Mouse (Mus musculus) neural tube, embryonic 13.5 days (tissue): ENCODE results near the gene Svs5. TPM values are rescaled to one million over a fixed set of nuclear protein-coding genes. Genes with fewer than 3 reads are reported as not detected.
"Not testable (repeated sequence)": the region's sequence is repeated elsewhere in the genome, so short reads cannot be mapped to it uniquely, and the experiment has no call there.

ENCODE experiments used
- ATAC-seq: fragments of 200-750 bp; cut with Nextera tagmentation; 2 replicates; pipeline ENCODE4 v1.8.0; 2017; ENCODE audit warnings: low read depth, mild to moderate bottlenecking, moderate TSS enrichment, moderate library complexity
- H3K27ac ChIP-seq: fragments of 300-500 bp; sonication (generic); replicated peaks from 2 replicates; pipeline ENCODE4 v1.5.1; 2015; ENCODE audit warnings: moderate library complexity, mild to moderate bottlenecking, inconsistent platforms
- H3K27me3 ChIP-seq: fragments of 300-500 bp; sonication (generic); 2 replicates; pipeline ENCODE4 v1.6.1; 2015; ENCODE audit warnings: mild to moderate bottlenecking, inconsistent platforms
- H3K36me3 ChIP-seq: fragments of 300-500 bp; sonication (generic); 2 replicates; pipeline ENCODE4 v1.6.1; 2015; ENCODE audit warnings: mild to moderate bottlenecking, inconsistent platforms
- H3K4me1 ChIP-seq: fragments of 300-500 bp; sonication (generic); replicated peaks from 2 replicates; pipeline ENCODE4 v1.6.1; 2015; ENCODE audit warnings: inconsistent platforms
- H3K4me2 ChIP-seq: fragments of 300-500 bp; sonication (generic); 2 replicates; pipeline ENCODE4 v1.6.1; 2015; ENCODE audit warnings: inconsistent platforms, mild to moderate bottlenecking, moderate library complexity
- H3K4me3 ChIP-seq: fragments of 300-500 bp; sonication (generic); 2 replicates; pipeline ENCODE4 v1.5.1; 2015; ENCODE audit warnings: mild to moderate bottlenecking, inconsistent platforms
- H3K9ac ChIP-seq: fragments of 300-500 bp; sonication (generic); 2 replicates; pipeline ENCODE4 v1.6.1; 2015; ENCODE audit warnings: moderate library complexity, mild to moderate bottlenecking, inconsistent platforms
- H3K9me3 ChIP-seq: fragments of 300-500 bp; sonication (generic); 2 replicates; pipeline ENCODE4 v1.6.1; 2016; ENCODE audit warnings: inconsistent platforms
- WGBS: fragments of 180-500 bp; shearing (Covaris S2); methylation state at CpG from one replicate; pipeline ENCODE4 v1.1.7; 2015; 5-methylcytosine and 5-hydroxymethylcytosine counted together
- polyA plus RNA-seq: library from polyadenylated mRNA; unstranded; fragments of >200 nt; fragmentation: Nextera tagmentation; extraction: Ambion mirVana; gene quantifications from 2 replicates; pipeline ENCODE4 v1.2.1, GENCODE M21; 2015

The Svs5 gene
- polyA plus RNA-seq = not detected in 2 replicates

GRCm38 (mm10) chr2:164332440-164332839, at the start of gene Svs5:
TSS of gene Svs5 (plus strand) at chr2:164332740.
- H3K9ac ChIP-seq, H3K36me3 ChIP-seq, H3K27me3 ChIP-seq, ATAC-seq, H3K27ac ChIP-seq, H3K9me3 ChIP-seq, H3K4me2 ChIP-seq, H3K4me3 ChIP-seq, H3K4me1 ChIP-seq: not testable (repeated sequence)
- 77% methylated on average over 3 of the region's 3 CpGs for WGBS

GRCm38 (mm10) chr2:164288968-164289367, 43.6 kb upstream of the Svs5 start, which contains the start of gene Svs3a:
TSS of gene Svs3a (plus strand) at chr2:164289268.
- not testable (repeated sequence) for H3K36me3 ChIP-seq, H3K4me1 ChIP-seq, H3K27ac ChIP-seq, H3K9ac ChIP-seq, ATAC-seq, H3K9me3 ChIP-seq, H3K4me3 ChIP-seq, H3K4me2 ChIP-seq, H3K27me3 ChIP-seq
- WGBS = 36% methylated on average over 1 of the region's 1 CpGs

- no peak overlapping the region for H3K4me2 ChIP-seq
- 85% methylated on average over 5 of the region's 5 CpGs for WGBS
- no peak overlapping the region for H3K4me3 ChIP-seq
- H3K9ac ChIP-seq = no peak overlapping the region
- H3K9me3 ChIP-seq = no peaks in the 10 kb centered on the region
- no peak for ATAC-seq
- no peaks in the 10 kb centered on the region for H3K27me3 ChIP-seq
- no peaks in the 10 kb centered on the region for H3K4me1 ChIP-seq
- H3K27ac ChIP-seq = no peak overlapping the region
- H3K36me3 ChIP-seq = no peaks in the 10 kb centered on the region
Observed at GRCm38 (mm10) chr2:164312599-164312998, 19.9 kb upstream of the Svs5 start.

- H3K4me2 ChIP-seq, H3K27ac ChIP-seq, H3K36me3 ChIP-seq, H3K4me3 ChIP-seq, H3K9me3 ChIP-seq, H3K27me3 ChIP-seq, H3K9ac ChIP-seq, ATAC-seq, H3K4me1 ChIP-seq: not testable (repeated sequence)
Observed at GRCm38 (mm10) chr2:164315460-164315859, 17.1 kb upstream of the Svs5 start.

- not testable (repeated sequence) for H3K27ac ChIP-seq, H3K4me1 ChIP-seq, H3K4me3 ChIP-seq, H3K4me2 ChIP-seq, H3K27me3 ChIP-seq, H3K9ac ChIP-seq, H3K36me3 ChIP-seq, ATAC-seq, H3K9me3 ChIP-seq
- WGBS = 88% methylated on average over 1 of the region's 1 CpGs
Observed at GRCm38 (mm10) chr2:164316451-164316850, 16.1 kb upstream of the Svs5 start, which contains the start of gene Svs6. TSS of gene Svs6 (plus strand) at chr2:164316751.

- H3K4me1 ChIP-seq = no peaks in the 10 kb centered on the region
- no peak overlapping the region for H3K27ac ChIP-seq
- H3K27me3 ChIP-seq = no peaks in the 10 kb centered on the region
- no peak overlapping the region for H3K9ac ChIP-seq
- no peaks in the 10 kb centered on the region for H3K9me3 ChIP-seq
- H3K4me2 ChIP-seq = no peak overlapping the region
- ATAC-seq = no peak
- H3K36me3 ChIP-seq = no peaks in the 10 kb centered on the region
- WGBS = 89% methylated on average over 6 of the region's 6 CpGs
- no peak overlapping the region for H3K4me3 ChIP-seq
Observed at GRCm38 (mm10) chr2:164320983-164321382, 11.6 kb upstream of the Svs5 start.

GRCm38 (mm10) chr2:164343732-164344131, 11.2 kb downstream of the Svs5 start:
- 71% methylated on average over 1 of the region's 1 CpGs for WGBS
- H3K9me3 ChIP-seq, H3K4me1 ChIP-seq, H3K27ac ChIP-seq, H3K9ac ChIP-seq, H3K36me3 ChIP-seq, H3K27me3 ChIP-seq, ATAC-seq, H3K4me3 ChIP-seq, H3K4me2 ChIP-seq: not testable (repeated sequence)

- H3K4me2 ChIP-seq, H3K9me3 ChIP-seq, H3K4me3 ChIP-seq, H3K9ac ChIP-seq, H3K4me1 ChIP-seq, H3K27me3 ChIP-seq, H3K36me3 ChIP-seq, H3K27ac ChIP-seq, ATAC-seq: not testable (repeated sequence)
Observed at GRCm38 (mm10) chr2:164347697-164348096, 15.2 kb downstream of the Svs5 start.

- H3K36me3 ChIP-seq = no peaks in the 10 kb centered on the region
- 93% methylated on average over 3 of the region's 3 CpGs for WGBS
- H3K27me3 ChIP-seq = no peaks in the 10 kb centered on the region
- no peaks in the 10 kb centered on the region for H3K4me1 ChIP-seq
- no peak overlapping the region for H3K27ac ChIP-seq
- H3K4me2 ChIP-seq = no peak overlapping the region
- H3K9ac ChIP-seq = no peak overlapping the region
- no peaks in the 10 kb centered on the region for H3K9me3 ChIP-seq
- no peak for ATAC-seq
- no peak overlapping the region for H3K4me3 ChIP-seq
Observed at GRCm38 (mm10) chr2:164348980-164349379, 16.4 kb downstream of the Svs5 start.

GRCm38 (mm10) chr2:164352697-164353096, 20.2 kb downstream of the Svs5 start:
- Histone ChIP-seq H3K9me3 (no peaks in the 10 kb centered on the region), H3K4me3 (no peak overlapping the region), H3K27ac (no peak overlapping the region), H3K9ac (no peak overlapping the region), H3K27me3 (no peaks in the 10 kb centered on the region), H3K4me1 (no peaks in the 10 kb centered on the region), H3K4me2 (no peak overlapping the region), H3K36me3 (no peaks in the 10 kb centered on the region)
- WGBS = 90% methylated on average over 3 of the region's 3 CpGs
- no peak for ATAC-seq

GRCm38 (mm10) chr2:164353356-164353755, 20.8 kb downstream of the Svs5 start:
- Histone ChIP-seq H3K9me3 (no peaks in the 10 kb centered on the region), H3K4me2 (no peak overlapping the region), H3K4me3 (no peak overlapping the region), H3K4me1 (no peaks in the 10 kb centered on the region), H3K27me3 (no peaks in the 10 kb centered on the region), H3K36me3 (no peaks in the 10 kb centered on the region), H3K9ac (no peak overlapping the region), H3K27ac (no peak overlapping the region)
- 93% methylated on average over 11 of the region's 11 CpGs for WGBS
- ATAC-seq = no peak

GRCm38 (mm10) chr2:164356177-164356967, 23.8 kb downstream of the Svs5 start:
- WGBS = 78% methylated on average over 11 of the region's 11 CpGs
- Histone ChIP-seq H3K9ac (no peak overlapping the region), H3K4me2 (no peak overlapping the region), H3K27ac (no peak overlapping the region), H3K9me3 (no peaks in the 10 kb centered on the region), H3K4me1 (no peaks in the 10 kb centered on the region), H3K4me3 (no peak overlapping the region), H3K27me3 (no peaks in the 10 kb centered on the region), H3K36me3 (no peaks in the 10 kb centered on the region)
- ATAC-seq = no peak

GRCm38 (mm10) chr2:164358373-164358772, 25.8 kb downstream of the Svs5 start:
- H3K27me3 ChIP-seq = no peaks in the 10 kb centered on the region
- WGBS = 83% methylated on average over 3 of the region's 3 CpGs
- H3K36me3 ChIP-seq = no peaks in the 10 kb centered on the region
- no peak overlapping the region for H3K9ac ChIP-seq
- ATAC-seq = no peak
- H3K27ac ChIP-seq = no peak overlapping the region
- no peak overlapping the region for H3K4me2 ChIP-seq
- no peaks in the 10 kb centered on the region for H3K9me3 ChIP-seq
- H3K4me3 ChIP-seq = no peak overlapping the region
- H3K4me1 ChIP-seq = no peaks in the 10 kb centered on the region
